Mouse (Mus musculus) gastrocnemius, postnatal 25 days (tissue): ENCODE measurements around the gene Capn8. TPM values are rescaled to one million over a fixed set of nuclear protein-coding genes. Genes with fewer than 3 reads are reported as not detected.

Source experiments
- DNase-seq: peaks from one replicate; pipeline ENCODE4 v3.0.0; 2022
- long read RNA-seq, 2 experiments: library from polyadenylated mRNA; stranded (forward); transcript quantifications; one replicate each; pipeline ENCODE4 v2.0.0; 2021
- total RNA-seq, 2 experiments: library from RNA; stranded (reverse); gene quantifications; 1 replicate in 1 of 2; 2 replicates in 1 of 2; pipeline ENCODE4 v1.2.3; 2021

The Capn8 gene
- not detected for total RNA-seq
- long read RNA-seq, experiment 1, partial matches to known transcripts: 1 of 1 reads
- long read RNA-seq, experiment 1, other reads (novel, unspliced or antisense): 0 of 1 reads
- long read RNA-seq, experiment 2: 0 reads

- DNase-seq: no peak
Measured at GRCm38 (mm10) chr1:182564408-182565120, at the start of gene Capn8. Gene Capn8, plus strand, starts transcription at chr1:182565007.

DNA sequence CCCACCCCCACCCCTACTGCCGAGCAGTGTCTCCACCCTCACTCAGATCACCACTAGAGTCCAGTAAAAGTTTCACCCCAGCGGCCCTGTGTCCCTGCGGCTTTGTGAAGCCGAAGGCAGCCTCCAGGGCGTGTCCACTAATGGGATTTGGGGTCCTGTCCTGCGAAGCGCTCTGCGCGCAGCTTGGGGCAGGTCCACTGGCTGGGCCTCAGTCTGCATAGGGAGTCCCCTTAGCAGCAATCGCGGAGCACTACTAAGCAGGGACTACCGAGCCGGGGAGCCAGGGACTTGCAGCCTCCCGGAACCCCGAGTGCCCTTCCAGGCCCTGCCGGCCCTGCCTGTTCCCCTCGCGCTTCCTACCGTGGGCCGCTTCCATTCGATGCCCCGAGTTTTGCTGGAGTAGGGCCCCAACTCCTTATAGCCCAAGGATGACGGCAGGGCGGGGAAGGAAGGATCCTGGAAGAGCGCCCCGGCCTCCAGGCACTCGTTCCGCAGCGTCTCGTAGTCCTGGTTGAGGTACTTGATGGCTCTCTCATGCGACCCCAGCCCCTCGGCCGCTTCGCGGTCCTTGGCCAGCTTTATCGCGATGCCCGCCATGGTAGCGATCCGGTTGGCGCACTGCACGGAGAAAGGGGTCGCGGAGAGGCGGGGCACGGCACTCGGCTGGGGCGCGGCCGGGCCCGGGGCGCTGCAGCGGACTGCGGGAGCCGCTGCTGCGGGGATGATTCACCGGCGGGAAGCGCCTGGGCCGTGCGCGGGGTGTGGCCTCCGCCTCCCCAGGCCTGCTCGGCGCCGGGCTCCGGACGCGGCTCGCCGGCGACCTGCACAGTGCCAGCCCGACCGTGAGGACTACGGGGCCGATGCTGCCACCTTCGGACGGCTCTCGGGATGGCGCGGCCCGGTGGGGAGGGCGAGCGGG is 47.8 kb upstream of the Capn8 start, which contains the start of gene Capn2:
Gene Capn2 (minus strand): TSS at position 851 of the 919 bp plus-strand sequence.
- DNase-seq: peak; percentile 83

DNA sequence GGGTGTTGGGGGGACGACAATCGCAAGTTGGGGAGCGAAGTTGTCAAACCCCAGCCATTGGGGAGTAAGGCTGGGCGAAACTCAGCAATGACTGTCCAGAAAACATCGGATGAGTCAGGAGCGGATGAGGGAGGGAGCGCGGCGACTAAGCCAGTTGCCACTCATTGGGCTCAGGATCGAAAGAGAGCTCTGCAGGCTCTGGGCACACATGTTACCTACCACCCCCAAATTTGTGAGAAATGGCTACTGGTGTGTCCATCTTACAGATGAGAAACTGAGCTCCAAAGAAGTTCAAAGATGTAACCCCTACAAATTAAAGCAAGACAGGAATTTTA is 47.2 kb upstream of the Capn8 start:
- DNase-seq: no peak

- no peak for DNase-seq
Measured at GRCm38 (mm10) chr1:182518143-182518680, 46.6 kb upstream of the Capn8 start.

GRCm38 (mm10) chr1:182518811-182519210 is 46.0 kb upstream of the Capn8 start:
- DNase-seq: no peak

DNA sequence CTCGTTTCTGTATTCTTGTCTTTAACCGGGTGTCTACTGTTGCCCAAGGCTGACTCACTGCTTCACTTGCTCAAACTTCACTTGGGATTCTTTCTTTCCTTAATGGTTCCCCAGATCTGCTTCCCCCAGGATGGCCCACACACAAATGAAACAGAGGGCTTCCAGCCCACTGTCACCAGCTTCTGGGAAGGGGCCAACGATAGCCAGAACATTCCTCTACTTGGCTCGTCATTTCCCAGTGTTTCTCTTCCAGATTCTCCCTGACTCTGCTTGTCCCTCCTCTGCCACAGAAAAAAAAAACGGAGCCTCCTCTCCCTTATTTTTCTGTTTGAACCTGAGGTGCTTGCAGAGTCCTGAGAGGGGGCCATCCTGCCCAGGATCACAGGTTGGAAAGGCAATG is 45.5 kb upstream of the Capn8 start:
- no peak for DNase-seq

GRCm38 (mm10) chr1:182520091-182520937 is 44.5 kb upstream of the Capn8 start:
- peak; percentile 81 for DNase-seq

- no peak for DNase-seq
Measured at GRCm38 (mm10) chr1:182520938-182521500, 43.8 kb upstream of the Capn8 start.

DNA sequence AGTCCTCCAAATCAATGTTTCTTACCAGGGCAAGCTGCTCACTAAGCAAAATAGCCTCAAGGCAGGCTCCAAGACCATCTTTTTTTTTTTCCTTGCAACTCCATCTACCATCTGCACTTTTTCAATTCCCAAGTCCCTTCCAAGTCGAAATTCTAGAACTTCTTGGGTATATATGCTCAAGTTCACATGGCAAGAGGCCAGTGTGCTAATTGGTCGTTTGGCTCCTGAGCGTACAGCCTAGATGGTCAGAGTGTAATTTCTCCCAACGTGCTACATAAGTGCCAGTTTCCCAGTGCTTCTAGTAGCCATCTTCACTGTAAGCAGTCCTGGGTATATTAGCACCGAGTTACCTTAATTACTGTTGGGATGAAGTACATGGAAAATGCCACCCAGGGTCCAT is 41.8 kb upstream of the Capn8 start:
- DNase-seq: no peak

- DNase-seq: no peak
Measured at GRCm38 (mm10) chr1:182523692-182524091, 41.1 kb upstream of the Capn8 start.

DNA sequence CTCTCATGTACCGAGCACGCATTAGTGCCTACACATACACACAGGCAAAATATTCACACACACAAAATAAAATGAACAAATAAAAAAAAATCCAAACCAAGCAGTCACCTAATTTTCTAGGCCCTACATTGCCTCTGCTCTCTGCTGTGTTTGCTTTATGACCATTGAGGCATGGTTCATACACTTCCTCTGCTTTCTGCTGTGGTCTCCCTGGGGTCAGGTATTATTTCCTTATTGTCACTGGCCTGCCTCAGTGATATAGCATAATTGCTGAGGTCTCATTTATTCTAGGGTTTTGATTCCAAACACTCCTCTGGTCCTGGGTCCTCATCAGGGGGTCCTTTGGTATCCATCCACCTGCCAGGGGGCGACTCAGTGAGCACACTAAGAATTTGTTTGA is 39.2 kb upstream of the Capn8 start:
- no peak for DNase-seq

DNA sequence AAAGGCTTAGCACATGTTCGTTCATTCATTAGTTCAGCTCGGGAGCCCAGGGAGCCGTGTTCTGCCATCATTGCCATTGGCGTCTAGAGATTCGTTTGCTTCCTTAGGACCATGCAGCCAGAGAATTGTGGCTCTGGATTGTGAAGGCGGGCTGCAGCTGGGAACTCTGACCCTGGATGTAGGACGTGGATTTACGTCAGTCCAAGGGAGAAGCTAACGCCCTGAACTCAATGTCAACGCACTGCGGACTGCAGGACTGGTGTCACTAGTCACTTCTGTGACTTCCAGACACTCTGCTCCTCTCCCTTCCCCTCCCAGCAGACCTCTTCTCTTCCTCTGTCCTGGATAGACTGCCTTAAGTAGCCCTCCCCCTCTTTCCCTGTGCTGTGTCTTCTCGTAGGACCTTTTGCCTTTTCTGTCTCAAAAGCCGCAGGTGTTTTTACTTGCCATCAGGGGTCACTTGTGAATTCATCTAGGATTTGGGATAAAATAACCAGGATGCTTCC is 37.5 kb upstream of the Capn8 start:
- no peak for DNase-seq

DNA sequence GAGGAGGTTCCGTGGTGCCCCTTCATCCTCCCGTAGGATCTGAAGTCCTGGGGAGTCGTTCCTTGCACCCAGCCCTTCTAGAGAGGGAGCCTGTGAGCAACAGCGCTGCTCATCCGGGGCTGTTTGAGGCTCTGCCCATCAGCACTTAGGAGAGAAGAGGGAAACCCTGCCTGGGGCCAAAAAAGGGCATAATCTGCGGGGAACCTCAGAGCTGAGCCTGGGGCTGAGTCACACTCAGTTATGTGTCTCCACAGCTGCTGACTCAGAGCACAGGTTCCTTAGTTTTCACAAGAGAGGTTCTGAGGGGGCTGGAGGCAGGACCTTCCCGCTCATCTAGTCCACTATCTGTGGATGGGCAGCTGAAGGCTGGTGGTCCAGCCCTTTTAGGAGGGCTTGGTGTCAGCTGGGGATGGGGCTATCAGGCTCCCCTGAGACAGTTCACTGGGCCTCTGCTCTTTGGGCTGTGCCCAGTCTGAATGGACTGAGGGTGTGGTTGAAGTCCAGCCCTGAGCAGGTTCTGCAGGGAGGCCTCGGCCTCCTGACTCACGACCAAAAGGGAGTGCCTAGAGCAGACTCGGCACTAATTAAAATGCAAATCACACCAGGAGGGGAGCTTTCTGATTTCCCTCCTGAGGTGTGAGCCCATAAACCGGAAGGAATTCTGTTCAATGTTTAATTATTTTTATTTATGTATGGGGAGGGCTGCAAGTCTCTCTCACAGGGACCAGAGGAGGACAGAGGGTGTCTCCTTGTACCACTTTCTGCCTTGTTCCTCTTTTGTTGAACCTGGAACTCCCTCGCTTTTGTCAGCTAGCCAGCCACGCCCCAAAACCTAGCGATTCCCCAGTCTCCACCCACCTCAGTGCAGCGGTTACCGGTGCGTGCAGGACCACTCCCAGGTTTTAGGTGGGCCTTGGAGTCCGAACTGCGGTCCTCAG is 36.6 kb upstream of the Capn8 start:
- DNase-seq: peak; percentile 38

DNA sequence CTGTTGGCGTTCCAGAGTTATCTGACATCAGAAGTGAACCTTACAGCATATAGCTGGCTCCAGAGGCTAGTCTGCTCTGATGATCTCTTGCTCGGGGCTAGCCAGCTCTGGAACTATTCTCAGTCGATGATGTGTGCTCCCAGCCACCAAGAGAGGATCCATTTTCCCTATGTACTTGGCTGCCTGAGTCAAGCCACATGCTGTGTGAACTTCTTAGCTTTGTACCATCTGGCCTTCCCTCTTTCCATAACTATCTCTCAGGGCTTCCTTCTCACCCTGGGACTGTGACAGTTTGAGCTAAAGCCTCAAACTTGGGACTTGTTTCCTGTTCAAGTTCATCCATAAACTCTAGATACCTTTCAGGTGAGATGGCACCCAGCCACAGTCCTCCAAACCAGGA is 31.2 kb upstream of the Capn8 start:
- DNase-seq: no peak

DNA sequence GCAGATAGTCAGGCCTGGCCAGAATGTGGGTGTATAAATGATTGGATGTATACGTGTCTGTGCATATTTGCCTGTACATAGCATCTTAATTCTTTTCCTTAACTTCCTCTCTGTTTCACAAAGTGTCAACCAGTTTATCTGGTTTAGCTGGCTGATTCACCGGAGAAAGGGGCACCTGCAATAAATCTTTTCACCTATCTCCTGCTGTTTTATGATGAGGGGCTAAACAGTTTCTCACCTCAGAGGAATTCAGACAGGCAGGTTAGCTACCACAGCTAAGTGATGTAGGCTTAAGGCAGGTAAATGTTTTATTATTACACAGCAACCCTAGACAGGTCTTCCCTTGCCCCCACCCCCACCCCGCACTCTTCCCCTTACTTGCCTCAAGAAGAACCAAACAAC is 29.7 kb upstream of the Capn8 start:
- no peak for DNase-seq

DNA sequence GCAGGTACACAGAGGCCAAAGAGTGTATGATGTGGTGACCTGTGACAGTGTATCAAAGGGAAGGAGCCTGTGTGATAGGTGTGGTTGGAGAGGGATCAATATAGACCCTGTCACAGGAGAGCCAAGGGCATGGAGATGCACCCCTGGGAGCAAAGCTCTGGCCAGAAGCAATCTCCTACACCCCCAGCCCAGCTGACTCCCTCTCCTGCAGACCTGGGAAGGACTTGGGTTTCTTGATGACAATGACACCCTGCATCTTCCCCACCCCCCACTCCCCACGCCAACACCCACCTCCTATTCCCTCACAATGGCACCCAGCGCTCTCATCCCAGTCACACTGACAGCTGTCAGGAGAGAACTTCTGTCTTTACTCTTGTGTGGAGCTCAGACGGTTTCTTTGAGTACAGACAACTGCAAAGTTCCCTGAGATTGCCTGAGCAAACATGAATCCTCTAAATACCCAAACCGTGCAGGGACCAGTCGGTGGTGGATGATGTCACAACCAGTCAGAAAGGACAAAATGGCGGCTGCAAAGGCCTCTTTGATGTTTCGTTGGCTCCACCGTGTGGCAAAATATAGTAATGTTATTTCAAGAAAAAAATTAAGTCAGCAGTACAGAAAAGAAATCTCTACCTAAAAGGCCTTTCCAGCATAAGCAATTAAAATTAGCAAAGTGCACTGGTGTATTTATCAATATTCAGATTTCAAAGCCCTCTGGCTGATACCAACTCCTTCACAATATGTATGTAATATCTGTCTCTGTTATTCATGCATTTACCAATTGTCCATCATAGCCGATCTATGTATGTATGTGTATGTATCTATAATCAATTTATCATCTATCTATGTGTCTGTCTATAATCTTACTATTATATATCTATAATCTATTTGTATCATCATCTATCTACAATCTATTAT is 25.5 kb upstream of the Capn8 start:
- DNase-seq: peak; percentile 69

DNA sequence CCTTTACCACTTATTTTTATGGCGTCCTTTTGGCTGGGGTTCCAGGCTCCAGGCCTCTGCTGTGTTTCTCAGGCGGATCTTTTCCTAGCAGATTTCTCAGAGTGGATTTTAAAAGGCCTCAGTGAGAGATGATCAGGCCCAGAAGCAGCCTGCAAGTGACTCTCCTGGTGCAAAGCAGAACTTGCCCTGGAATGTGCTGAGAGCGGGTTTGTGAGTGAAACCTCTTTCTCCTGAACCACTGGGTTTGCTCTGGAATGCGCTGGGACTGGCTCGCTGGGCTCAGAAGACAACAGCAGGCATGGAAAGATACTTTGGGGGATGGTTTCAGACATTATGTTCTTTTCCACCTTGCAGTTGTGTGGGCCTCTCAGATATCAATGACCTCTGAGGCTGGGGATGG is 22.7 kb upstream of the Capn8 start:
- no peak for DNase-seq

DNA sequence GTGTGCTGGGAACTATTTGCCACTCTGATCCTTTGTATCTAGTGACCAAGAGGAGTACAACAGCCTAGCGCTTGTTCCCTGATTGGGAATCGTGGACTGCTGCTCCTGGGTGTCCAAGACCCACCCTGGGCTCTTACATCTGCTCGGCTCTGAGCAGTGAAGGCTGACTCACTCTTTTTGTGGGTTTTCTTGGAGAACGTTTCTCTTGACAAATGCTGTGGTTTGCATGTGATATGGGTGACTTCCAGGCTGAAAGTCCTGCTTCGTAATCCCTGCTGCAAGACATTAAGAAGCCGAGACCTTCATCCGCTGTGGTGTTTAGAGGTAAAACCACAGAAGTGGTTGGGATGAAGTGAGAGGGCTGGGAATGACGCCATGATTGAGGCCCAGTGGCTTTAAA is 21.7 kb upstream of the Capn8 start:
- DNase-seq: no peak

DNA sequence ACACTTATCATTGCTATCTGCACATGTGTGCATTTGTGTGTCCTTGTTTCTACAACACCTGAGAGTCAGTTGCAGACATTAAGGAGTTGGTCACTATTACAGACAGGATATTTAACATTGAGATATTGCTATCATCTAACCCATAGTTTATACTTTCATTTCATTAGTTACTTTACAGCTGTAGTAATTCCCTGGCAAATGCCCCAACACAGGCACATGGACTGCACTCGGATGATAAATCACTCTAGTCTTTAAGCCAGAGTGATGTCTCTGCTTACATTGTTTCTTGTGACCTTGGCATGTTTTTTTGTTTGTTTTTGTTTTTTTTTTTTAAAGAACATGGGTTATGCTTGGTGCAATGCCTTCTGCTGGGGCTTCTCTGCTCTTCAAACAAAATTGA is 20.9 kb upstream of the Capn8 start:
- no peak for DNase-seq
